Mouse (Mus musculus) hindbrain, embryonic 10.5 days (tissue): ENCODE measurements around the gene Methig1. TPM values are rescaled to one million over a fixed set of nuclear protein-coding genes. Genes with fewer than 3 reads are reported as not detected.
"Not testable (repeated sequence)": the region's sequence is repeated elsewhere in the genome, so short reads cannot be mapped to it uniquely, and the experiment has no call there.

Source experiments
- DNase-seq: peaks from one replicate; pipeline ENCODE4 v3.0.0-alpha.2; 2017; ENCODE audit warnings: low spot score
- H3K27ac ChIP-seq: fragments of 300-500 bp; sonication (generic); 2 replicates; pipeline ENCODE4 v1.5.1; 2016; ENCODE audit warnings: mild to moderate bottlenecking, moderate library complexity
- H3K27me3 ChIP-seq: fragments of 300-500 bp; sonication (generic); 2 replicates; pipeline ENCODE4 v1.6.1; 2016; ENCODE audit warnings: mild to moderate bottlenecking; ENCODE audit not compliant: poor library complexity, insufficient read depth, severe bottlenecking
- H3K36me3 ChIP-seq: fragments of 300-500 bp; sonication (generic); 2 replicates; pipeline ENCODE4 v1.6.1; 2016; ENCODE audit warnings: mild to moderate bottlenecking, moderate library complexity
- H3K4me1 ChIP-seq: fragments of 300-500 bp; sonication (generic); replicated peaks from 2 replicates; pipeline ENCODE4 v1.6.1; 2016; ENCODE audit warnings: mild to moderate bottlenecking
- H3K4me3 ChIP-seq: fragments of 300-500 bp; sonication (generic); 2 replicates; pipeline ENCODE4 v1.5.1; 2016; ENCODE audit warnings: mild to moderate bottlenecking, moderate library complexity
- H3K9me3 ChIP-seq: fragments of 300-500 bp; sonication (generic); 2 replicates; pipeline ENCODE4 v1.6.1; 2016; ENCODE audit warnings: mild to moderate bottlenecking, moderate library complexity
- WGBS: fragments of 180-500 bp; shearing (Covaris S2); methylation state at CpG from one replicate; pipeline ENCODE4 v1.1.7; 2016; 5-methylcytosine and 5-hydroxymethylcytosine counted together
- polyA plus RNA-seq: library from polyadenylated mRNA; unstranded; fragments of >200 nt; fragmentation: Nextera tagmentation; extraction: Ambion mirVana; gene quantifications from 2 replicates; pipeline ENCODE4 v1.2.1, GENCODE M21; 2016

Methig1 gene
- polyA plus RNA-seq, 1 experiment from 2014 or later, result 0.21 TPM

GRCm38 (mm10) chr15:100351501-100352060 is 1.4 kb upstream of the Methig1 start:
- 81% methylated on average over 6 of the region's 6 CpGs for WGBS
- no peaks in the 10 kb centered on the region for H3K36me3 ChIP-seq
- H3K27ac ChIP-seq, result no peak overlapping the region

GRCm38 (mm10) chr15:100353399-100353798 is 450 bp downstream of the Methig1 start:
- WGBS, result 91% methylated on average over 22 of the region's 22 CpGs

More at GRCm38 (mm10) chr15:100351501-100352060, 1.4 kb upstream of the Methig1 start:
- H3K27me3 ChIP-seq, result no peaks in the 10 kb centered on the region
- no peak for DNase-seq
- peaks cover 6% of the 10 kb centered on the region; the same call in 1 of the 2 replicates for H3K4me1 ChIP-seq
- no peaks in the 10 kb centered on the region for H3K9me3 ChIP-seq
- no peak overlapping the region for H3K4me3 ChIP-seq

GRCm38 (mm10) chr15:100355876-100356275 is 2.9 kb downstream of the Methig1 start:
- no peak for DNase-seq
- Histone ChIP-seq H3K4me1 (no peaks in the 10 kb centered on the region), H3K36me3 (no peaks in the 10 kb centered on the region), H3K9me3 (no peaks in the 10 kb centered on the region), H3K27ac (no peak overlapping the region), H3K27me3 (no peaks in the 10 kb centered on the region), H3K4me3 (no peak overlapping the region)
- WGBS, result 91% methylated on average over 5 of the region's 5 CpGs

More at GRCm38 (mm10) chr15:100353399-100353798, 450 bp downstream of the Methig1 start:
- DNase-seq, H3K27me3 ChIP-seq, H3K4me3 ChIP-seq, H3K27ac ChIP-seq, H3K9me3 ChIP-seq, H3K36me3 ChIP-seq, H3K4me1 ChIP-seq: not testable (repeated sequence)

- Histone ChIP-seq H3K4me3 (no peak within 1 kb of the TSS), H3K27ac (no peak within 1 kb of the TSS), H3K9me3 (0 out of 2 replicates have a peak, but pooled peaks cover 6% of the 10 kb centered on the region), H3K36me3 (no peaks in the 10 kb centered on the region), H3K27me3 (no peaks in the 10 kb centered on the region), H3K4me1 (no peaks in the 10 kb centered on the region)
- no peak for DNase-seq
- 80% methylated on average over 7 of the region's 7 CpGs for WGBS
These were observed 11.3 kb downstream of the Methig1 start, which contains the start of gene Higd1c for GRCm38 (mm10) chr15:100364242-100364641. Higd1c (plus strand) TSS chr15:100364542.

- H3K9me3 ChIP-seq, DNase-seq: not testable (repeated sequence)
- 77% methylated on average over 9 of the region's 9 CpGs for WGBS
These were observed 13.0 kb downstream of the Methig1 start for GRCm38 (mm10) chr15:100365967-100366366.

GRCm38 (mm10) chr15:100367119-100367518 is 14.2 kb downstream of the Methig1 start:
- no peak overlapping the region for H3K4me3 ChIP-seq
- 89% methylated on average over 7 of the region's 7 CpGs for WGBS
- no peak overlapping the region for H3K27ac ChIP-seq
- DNase-seq, result no peak
- no peaks in the 10 kb centered on the region for H3K27me3 ChIP-seq
- no peaks in the 10 kb centered on the region for H3K4me1 ChIP-seq
- H3K9me3 ChIP-seq, result 0 out of 2 replicates have a peak, but pooled peaks cover 6% of the 10 kb centered on the region
- no peaks in the 10 kb centered on the region for H3K36me3 ChIP-seq

More at GRCm38 (mm10) chr15:100365967-100366366, 13.0 kb downstream of the Methig1 start:
- H3K36me3 ChIP-seq, H3K27ac ChIP-seq, H3K27me3 ChIP-seq, H3K4me3 ChIP-seq, H3K4me1 ChIP-seq: not testable (repeated sequence)

GRCm38 (mm10) chr15:100375066-100375465 is 22.1 kb downstream of the Methig1 start:
- H3K27me3 ChIP-seq, result no peaks in the 10 kb centered on the region
- 39% methylated on average over 5 of the region's 5 CpGs for WGBS
- DNase-seq, result peak; percentile 59
- 0 out of 2 replicates have a peak, but pooled peaks cover under 1% of the 10 kb centered on the region for H3K4me1 ChIP-seq
- no peaks in the 10 kb centered on the region for H3K9me3 ChIP-seq
- H3K36me3 ChIP-seq, result no peaks in the 10 kb centered on the region
- no peak overlapping the region for H3K4me3 ChIP-seq
- no peak overlapping the region for H3K27ac ChIP-seq

- H3K4me1 ChIP-seq, DNase-seq, H3K27me3 ChIP-seq, H3K27ac ChIP-seq, H3K36me3 ChIP-seq, H3K9me3 ChIP-seq, H3K4me3 ChIP-seq: not testable (repeated sequence)
- 34% methylated on average over 4 of the region's 9 CpGs for WGBS
These were observed 25.0 kb downstream of the Methig1 start for GRCm38 (mm10) chr15:100377847-100378505.

GRCm38 (mm10) chr15:100379658-100380057 is 26.7 kb downstream of the Methig1 start:
- Histone ChIP-seq H3K36me3 (no peaks in the 10 kb centered on the region), H3K9me3 (no peaks in the 10 kb centered on the region), H3K27ac (no peak overlapping the region), H3K27me3 (no peaks in the 10 kb centered on the region), H3K4me3 (no peak overlapping the region), H3K4me1 (0 out of 2 replicates have a peak, but pooled peaks cover 3% of the 10 kb centered on the region)
- no peak for DNase-seq
- WGBS, result 87% methylated on average over 8 of the region's 8 CpGs

- Histone ChIP-seq H3K4me1 (0 out of 2 replicates have a peak, but pooled peaks cover 3% of the 10 kb centered on the region), H3K36me3 (no peaks in the 10 kb centered on the region), H3K9me3 (no peaks in the 10 kb centered on the region), H3K27me3 (no peaks in the 10 kb centered on the region), H3K27ac (no peak overlapping the region), H3K4me3 (no peak overlapping the region)
- 75% methylated on average over 2 of the region's 2 CpGs for WGBS
- no peak for DNase-seq
These were observed 27.2 kb downstream of the Methig1 start for GRCm38 (mm10) chr15:100380104-100380503.

- peaks cover 6% of the 10 kb centered on the region; the same call in 1 of the 2 replicates for H3K4me1 ChIP-seq
- no peaks in the 10 kb centered on the region for H3K27me3 ChIP-seq
- H3K36me3 ChIP-seq, result no peaks in the 10 kb centered on the region
- no peak overlapping the region for H3K27ac ChIP-seq
- WGBS, result 92% methylated on average over 9 of the region's 9 CpGs
- H3K4me3 ChIP-seq, result no peak overlapping the region
- no peaks in the 10 kb centered on the region for H3K9me3 ChIP-seq
- DNase-seq, result no peak
These were observed 32.8 kb downstream of the Methig1 start for GRCm38 (mm10) chr15:100385705-100386104.

GRCm38 (mm10) chr15:100387544-100388223 is 34.7 kb downstream of the Methig1 start:
- Histone ChIP-seq H3K9me3 (no peaks in the 10 kb centered on the region), H3K36me3 (peaks cover 4% of the 10 kb centered on the region; the same call in 1 of the 2 replicates), H3K4me1 (peaks cover 6% of the 10 kb centered on the region; the same call in 1 of the 2 replicates), H3K27ac (no peak overlapping the region; the same call in 1 of the 2 replicates), H3K27me3 (no peaks in the 10 kb centered on the region), H3K4me3 (no peak overlapping the region)
- 96% methylated on average over 17 of the region's 17 CpGs for WGBS
- DNase-seq, result no peak
